Mouse (Mus musculus): ENCODE measurements at regions not wholly inside any gene's neighbourhood (a gene's known extent, or its start where the extent isn't known, plus 50 kb on each side); places are given as distances from the start of the nearest gene placed in this dataset.
A peak's percentile ranks its signal among the peaks of the same experiment; 100 is the strongest.
"Not testable (repeated sequence)": the region's sequence is repeated elsewhere in the genome, so short reads cannot be mapped to it uniquely, and the experiment has no call there.

- DNase-seq: peak; percentile 3
Observed at GRCm38 (mm10) chr10:50370611-50371010, 221.9 kb upstream of the Ascc3 start.

- DNase-seq: not testable (repeated sequence)
Observed at GRCm38 (mm10) chr10:50392617-50393016, 199.9 kb upstream of the Ascc3 start.

Data from kidney, postnatal 10 days (tissue).